Mouse (Mus musculus) left cerebral cortex, adult 2 months (tissue): ENCODE results near the gene Mgat5. TPM values are rescaled to one million over a fixed set of nuclear protein-coding genes. Genes with fewer than 3 reads are reported as not detected.

ENCODE experiments used
- DNase-seq, 2 experiments: peaks; one replicate each; pipeline ENCODE4 v3.0.0; 2021 to 2022; ENCODE audit warnings: low spot score in 2 of 2, mixed read lengths in 1 of 2; ENCODE audit errors: extremely low spot score in 1 of 2
- H3K27ac ChIP-seq: fragments of 200-600 bp; 2 replicates; pipeline ENCODE4 v1.8.1; 2022
- H3K4me3 ChIP-seq: fragments of 200-600 bp; 2 replicates; pipeline ENCODE4 v1.8.1; 2022
- CTCF ChIP-seq: fragments of 200-600 bp; IDR thresholded peaks from 2 replicates; pipeline ENCODE4 v1.8.1; 2022; ENCODE audit warnings: antibody characterized with exemption, mild to moderate bottlenecking, moderate library complexity
- intact Hi-C: fragments of 180-260 bp; cut with DNase I; formaldehyde crosslinking; loops from one replicate; pipeline ENCODE4 v1.15.1; 2025
- total RNA-seq, 2 experiments: library from RNA; stranded (reverse); gene quantifications; 2 replicates each; pipeline ENCODE4 v1.2.3; 2021

The Mgat5 gene
- total RNA-seq, 2 experiments from 2014 or later = 78.7 to 79.6 TPM

GRCm38 (mm10) chr1:127270273-127271020 lies 65.6 kb downstream of the Mgat5 start:
- no peak for DNase-seq
- intact Hi-C loops = no loop called here
- Histone ChIP-seq H3K4me3 (no peak overlapping the region), H3K27ac (peak overlapping the region; percentile 44; the same call in 1 of the 2 replicates)
- TF ChIP-seq CTCF = no peak

GRCm38 (mm10) chr1:127271156-127271555 lies 66.3 kb downstream of the Mgat5 start:
- no peak for DNase-seq
- TF ChIP-seq CTCF = no peak
- Histone ChIP-seq H3K4me3 (no peak overlapping the region), H3K27ac (no peak overlapping the region)
- intact Hi-C loops = no loop called here

- no peak for TF ChIP-seq CTCF
- no peak for DNase-seq
- intact Hi-C loops = no loop called here
Measured at GRCm38 (mm10) chr1:127273363-127273762, 68.5 kb downstream of the Mgat5 start.

GRCm38 (mm10) chr1:127275572-127276324 lies 70.9 kb downstream of the Mgat5 start:
- no peak for TF ChIP-seq CTCF
- no peak for DNase-seq
- intact Hi-C loops = no loop called here
- no peak overlapping the region for H3K27ac ChIP-seq
- H3K4me3 ChIP-seq = no peak overlapping the region

More at GRCm38 (mm10) chr1:127273363-127273762, 68.5 kb downstream of the Mgat5 start:
- no peak overlapping the region for H3K4me3 ChIP-seq
- no peak overlapping the region for H3K27ac ChIP-seq

GRCm38 (mm10) chr1:127278067-127278466 lies 73.3 kb downstream of the Mgat5 start:
- TF ChIP-seq CTCF = no peak
- Histone ChIP-seq H3K27ac (no peak overlapping the region), H3K4me3 (no peak overlapping the region)
- no peak for DNase-seq
- intact Hi-C loops = no loop called here

- no peak overlapping the region for H3K27ac ChIP-seq
- no peak overlapping the region for H3K4me3 ChIP-seq
- DNase-seq = no peak
- intact Hi-C loops = no loop called here
- peak; percentile 36 for TF ChIP-seq CTCF
Measured at GRCm38 (mm10) chr1:127280256-127280655, 75.4 kb downstream of the Mgat5 start.

GRCm38 (mm10) chr1:127284975-127285374 lies 80.2 kb downstream of the Mgat5 start:
- intact Hi-C loops = no loop called here
- DNase-seq = no peak
- H3K27ac ChIP-seq = no peak overlapping the region
- no peak for TF ChIP-seq CTCF
- no peak overlapping the region for H3K4me3 ChIP-seq

GRCm38 (mm10) chr1:127287505-127287904 lies 82.7 kb downstream of the Mgat5 start:
- DNase-seq = no peak
- intact Hi-C loops = no loop called here
- Histone ChIP-seq H3K27ac (no peak overlapping the region), H3K4me3 (no peak overlapping the region)
- TF ChIP-seq CTCF = no peak

- no peak for TF ChIP-seq CTCF
- no peak overlapping the region for H3K4me3 ChIP-seq
- intact Hi-C loops = no loop called here
- H3K27ac ChIP-seq = no peak overlapping the region
- DNase-seq = no peak
Measured at GRCm38 (mm10) chr1:127290879-127291278, 86.1 kb downstream of the Mgat5 start.

- intact Hi-C loops = no loop called here
- DNase-seq = no peak
- no peak overlapping the region for H3K4me3 ChIP-seq
- no peak overlapping the region for H3K27ac ChIP-seq
- TF ChIP-seq CTCF = no peak
Measured at GRCm38 (mm10) chr1:127291721-127292120, 86.9 kb downstream of the Mgat5 start.

- Histone ChIP-seq H3K4me3 (no peak overlapping the region), H3K27ac (peak overlapping the region; percentile 32; the same call in 1 of the 2 replicates)
- DNase-seq = no peak
- no peak for TF ChIP-seq CTCF
- intact Hi-C loops = no loop called here
Measured at GRCm38 (mm10) chr1:127293286-127293685, 88.5 kb downstream of the Mgat5 start.

- Histone ChIP-seq H3K4me3 (no peak overlapping the region), H3K27ac (no peak overlapping the region)
- intact Hi-C loops = no loop called here
- DNase-seq = no peak
- TF ChIP-seq CTCF = no peak
Measured at GRCm38 (mm10) chr1:127296815-127297214, 92.0 kb downstream of the Mgat5 start.
